ENCODE assay signal across 9 mouse cellular contexts in genomic region chr3:36531979-36532542, GRCm38 (mm10). TPM values are rescaled to one million over a fixed set of nuclear protein-coding genes. Genes with fewer than 3 reads are reported as not detected.
A peak's percentile ranks its signal among the peaks of the same experiment; 100 is the strongest.
DNase-seq lines count a peak whose midpoint lies in the region; ATAC-seq lines count a peak whose summit lies in the region.
"Had no signal": no experiment of that assay in that cellular context is flagged by ENCODE, and none has a peak within 500 bp of the region (broad histone marks: within the 10 kb centered on the region; RNA-seq: fewer than 3 reads in every experiment).

No protein-coding gene starts in this region.

- H3K9me3 ChIP-seq in heart, embryonic 14.5 days (ENCODE audit: control insufficient read depth, low read length): no peaks in the 10 kb centered on the region
- no peaks in the 10 kb centered on the region for H3K9me3 ChIP-seq in hindbrain, embryonic 15.5 days
- H3K9me3 ChIP-seq in midbrain, embryonic 12.5 days: no peaks in the 10 kb centered on the region

- 9% methylated on average over 18 of the region's 18 CpGs for WGBS in heart, embryonic 14.5 days
- WGBS in hindbrain, embryonic 15.5 days: 13% methylated on average over 18 of the region's 18 CpGs
- WGBS in midbrain, embryonic 12.5 days: 19% methylated on average over 18 of the region's 18 CpGs

- DNase-seq in heart, postnatal 10 days: no peak
- no peak for DNase-seq in frontal cortex, adult 2 months (ENCODE audit: extremely low spot score in 1 of 2, low spot score in 1 of 2)
- DNase-seq in spleen, postnatal 10 days (ENCODE audit: low spot score in 2 of 2): no peak
- DNase-seq in urinary bladder, postnatal 4 days (ENCODE audit: low spot score in 2 of 2): no peak

- no peaks in the 10 kb centered on the region for H3K36me3 ChIP-seq in heart, embryonic 14.5 days (ENCODE audit: control insufficient read depth, insufficient read depth, low read length)
- no peaks in the 10 kb centered on the region for H3K36me3 ChIP-seq in hindbrain, embryonic 15.5 days
- no peaks in the 10 kb centered on the region for H3K36me3 ChIP-seq in midbrain, embryonic 12.5 days

- no peak for ATAC-seq in heart, embryonic 14.5 days (ENCODE audit: insufficient number of reproducible peaks, insufficient read depth, low FRiP score, low read depth)
- peak; percentile 80 for ATAC-seq in common myeloid progenitor, adult 5-6 weeks (replicated peaks; ENCODE audit: low read depth, poor library complexity, severe bottlenecking)
- ATAC-seq in hindbrain, embryonic 15.5 days (ENCODE audit: low FRiP score, low read depth): no peak
- no peak for ATAC-seq in midbrain, embryonic 12.5 days (ENCODE audit: low FRiP score, low read depth)

- H3K4me1 ChIP-seq in heart, embryonic 14.5 days (ENCODE audit: control insufficient read depth in 2 of 2, insufficient read depth in 2 of 2, low read length in 2 of 2): peaks cover 19 to 29% of the 10 kb centered on the region in 2 experiments
- peaks cover 4% of the 10 kb centered on the region for H3K4me1 ChIP-seq in hindbrain, embryonic 15.5 days (replicated peaks)
- H3K4me1 ChIP-seq in midbrain, embryonic 12.5 days: peaks cover 5% of the 10 kb centered on the region; the same call in 1 of the 2 replicates

- no peak overlapping the region for H3K27ac ChIP-seq in heart, embryonic 14.5 days (replicated peaks in 1 of 2; ENCODE audit: control insufficient read depth in 1 of 2, insufficient read depth in 1 of 2, low read depth in 2 of 2, low read length in 2 of 2)
- no peak overlapping the region for H3K27ac ChIP-seq in hindbrain, embryonic 15.5 days (replicated peaks)
- H3K27ac ChIP-seq in midbrain, embryonic 12.5 days (replicated peaks): no peak overlapping the region

- H3K9ac ChIP-seq in heart, embryonic 14.5 days (ENCODE audit: low read length): peak overlapping the region; percentile 56
- H3K9ac ChIP-seq in hindbrain, embryonic 15.5 days: no peak overlapping the region
- no peak overlapping the region for H3K9ac ChIP-seq in midbrain, embryonic 12.5 days (replicated peaks)

- intact Hi-C loops in heart, postnatal 10 days (cut with DNase I): no loop called here

- H3K27me3 ChIP-seq in heart, embryonic 14.5 days (ENCODE audit: control insufficient read depth, insufficient read depth, low read length): no peaks in the 10 kb centered on the region
- H3K27me3 ChIP-seq in hindbrain, embryonic 15.5 days: no peaks in the 10 kb centered on the region
- H3K27me3 ChIP-seq in midbrain, embryonic 12.5 days: peaks cover 11% of the 10 kb centered on the region

- peak overlapping the region; percentile 68 for H3K4me2 ChIP-seq in heart, embryonic 14.5 days (ENCODE audit: low read length)
- peak overlapping the region; percentile 50 for H3K4me2 ChIP-seq in hindbrain, embryonic 15.5 days
- H3K4me2 ChIP-seq in midbrain, embryonic 12.5 days (replicated peaks): peak overlapping the region; percentile 33

- peak overlapping the region; percentile 32 to 36 for H3K4me3 ChIP-seq in heart, embryonic 14.5 days (ENCODE audit: control insufficient read depth in 1 of 2, insufficient read depth in 1 of 2, low read depth in 1 of 2, low read length in 2 of 2)
- peak overlapping the region; percentile 17 for H3K4me3 ChIP-seq in hindbrain, embryonic 15.5 days
- H3K4me3 ChIP-seq in midbrain, embryonic 12.5 days: no peak overlapping the region
- H3K4me3 ChIP-seq: myocyte had no signal

RNA-seq across cellular contexts. Expression of gene Gm11549, which starts 10.4 kb away (rescaled TPM):
- polyA plus RNA-seq in heart, embryonic 14.5 days (2014; fragmentation: Nextera tagmentation; extraction: Ambion mirVana): 0.58 and 0.88 TPM in 2 replicates
- total RNA-seq in heart, postnatal 10 days (2021): not detected
- total RNA-seq in common myeloid progenitor, adult 5-6 weeks (2017): not detected in 2 replicates
- polyA plus RNA-seq in hindbrain, embryonic 15.5 days (2015; fragmentation: Nextera tagmentation; extraction: Ambion mirVana): 0.54 and 1.00 TPM in 2 replicates
- 0.96 and 1.2 TPM in 2 replicates for polyA plus RNA-seq in midbrain, embryonic 12.5 days (2016; fragmentation: Nextera tagmentation; extraction: Ambion mirVana)
- polyA plus RNA-seq in frontal cortex, adult 2 months (2012; rRNA removed): 19.2 and 19.5 TPM in 2 replicates
- polyA plus RNA-seq: myocyte had no signal

RNA-seq across cellular contexts. Expression of gene Exosc9, which starts 20.3 kb away (rescaled TPM):
- 50.1 and 50.7 TPM in 2 replicates for polyA plus RNA-seq in heart, embryonic 14.5 days (2014; fragmentation: Nextera tagmentation; extraction: Ambion mirVana)
- total RNA-seq in heart, postnatal 10 days (2021): 10 to 100 TPM; 23.9 to 27.1 TPM
- 109 and 152 TPM in 2 replicates for total RNA-seq in common myeloid progenitor, adult 5-6 weeks (2017)
- 77.9 and 82.7 TPM in 2 replicates for polyA plus RNA-seq in hindbrain, embryonic 15.5 days (2015; fragmentation: Nextera tagmentation; extraction: Ambion mirVana)
- 88.1 and 88.5 TPM in 2 replicates for polyA plus RNA-seq in midbrain, embryonic 12.5 days (2016; fragmentation: Nextera tagmentation; extraction: Ambion mirVana)
- 34.5 and 39.7 TPM in 2 replicates for polyA plus RNA-seq in frontal cortex, adult 2 months (2012; rRNA removed)

RNA-seq across cellular contexts. Expression of gene Ccna2, which starts 39.9 kb away (rescaled TPM):
- 196 and 199 TPM in 2 replicates for polyA plus RNA-seq in heart, embryonic 14.5 days (2014; fragmentation: Nextera tagmentation; extraction: Ambion mirVana)
- total RNA-seq in heart, postnatal 10 days (2021): 10 to 100 TPM; 29.5 to 31.1 TPM
- 214 and 216 TPM in 2 replicates for total RNA-seq in common myeloid progenitor, adult 5-6 weeks (2017)
- 37.7 and 46.5 TPM in 2 replicates for polyA plus RNA-seq in hindbrain, embryonic 15.5 days (2015; fragmentation: Nextera tagmentation; extraction: Ambion mirVana)
- polyA plus RNA-seq in midbrain, embryonic 12.5 days (2016; fragmentation: Nextera tagmentation; extraction: Ambion mirVana): 203 and 207 TPM in 2 replicates
- 4.1 and 4.7 TPM in 2 replicates for polyA plus RNA-seq in frontal cortex, adult 2 months (2012; rRNA removed)

RNA-seq across cellular contexts. Expression of gene 1810062G17Rik, which starts 56.3 kb away (rescaled TPM):
- 1.4 TPM in 2 replicates for polyA plus RNA-seq in heart, embryonic 14.5 days (2014; fragmentation: Nextera tagmentation; extraction: Ambion mirVana)
- under 1 TPM in 1 of 2 experiments, not detected in 1; 0.79 TPM for total RNA-seq in heart, postnatal 10 days (2021)
- not detected in 2 replicates for total RNA-seq in common myeloid progenitor, adult 5-6 weeks (2017)
- 0.22 TPM in 1 of 2 replicates, not detected in the other for polyA plus RNA-seq in hindbrain, embryonic 15.5 days (2015; fragmentation: Nextera tagmentation; extraction: Ambion mirVana)
- 0.26 TPM in 1 of 2 replicates, not detected in the other for polyA plus RNA-seq in midbrain, embryonic 12.5 days (2016; fragmentation: Nextera tagmentation; extraction: Ambion mirVana)
- 0.15 TPM in 1 of 2 replicates, not detected in the other for polyA plus RNA-seq in frontal cortex, adult 2 months (2012; rRNA removed)

RNA-seq across cellular contexts. Expression of gene Anxa5, which starts 56.4 kb away (rescaled TPM):
- 374 and 393 TPM in 2 replicates for polyA plus RNA-seq in heart, embryonic 14.5 days (2014; fragmentation: Nextera tagmentation; extraction: Ambion mirVana)
- total RNA-seq in heart, postnatal 10 days (2021): 100 to 1,000 TPM; 234 to 248 TPM
- total RNA-seq in common myeloid progenitor, adult 5-6 weeks (2017): 54.6 and 60.2 TPM in 2 replicates
- polyA plus RNA-seq in hindbrain, embryonic 15.5 days (2015; fragmentation: Nextera tagmentation; extraction: Ambion mirVana): 70.3 and 88.7 TPM in 2 replicates
- 75.4 and 90.1 TPM in 2 replicates for polyA plus RNA-seq in midbrain, embryonic 12.5 days (2016; fragmentation: Nextera tagmentation; extraction: Ambion mirVana)
- 97.6 and 113 TPM in 2 replicates for polyA plus RNA-seq in frontal cortex, adult 2 months (2012; rRNA removed)
